Mouse (Mus musculus) embryonic stem cell, embryonic (primary cell): ENCODE measurements around the gene Ccdc181.

Experiments
- CTCF ChIA-PET, 4 experiments: fragments of 300-600 bp in 2 of 4; fragments of 350-600 bp in 2 of 4; sonication (Branson Sonifier 250); formaldehyde crosslinking; loops; one replicate each; lab custom pipeline; 2022; ENCODE audit warnings: inconsistent platforms in 2 of 4; lab: Charles Lee
- POLR2A ChIA-PET, 4 experiments: fragments of 300-600 bp in 2 of 4; fragments of 350-600 bp in 2 of 4; sonication (Branson Sonifier 250); formaldehyde crosslinking; loops; one replicate each; lab custom pipeline; 2022; ENCODE audit warnings: antibody characterized with exemption in 4 of 4, inconsistent platforms in 1 of 4; lab: Charles Lee

Gene Ccdc181

DNA sequence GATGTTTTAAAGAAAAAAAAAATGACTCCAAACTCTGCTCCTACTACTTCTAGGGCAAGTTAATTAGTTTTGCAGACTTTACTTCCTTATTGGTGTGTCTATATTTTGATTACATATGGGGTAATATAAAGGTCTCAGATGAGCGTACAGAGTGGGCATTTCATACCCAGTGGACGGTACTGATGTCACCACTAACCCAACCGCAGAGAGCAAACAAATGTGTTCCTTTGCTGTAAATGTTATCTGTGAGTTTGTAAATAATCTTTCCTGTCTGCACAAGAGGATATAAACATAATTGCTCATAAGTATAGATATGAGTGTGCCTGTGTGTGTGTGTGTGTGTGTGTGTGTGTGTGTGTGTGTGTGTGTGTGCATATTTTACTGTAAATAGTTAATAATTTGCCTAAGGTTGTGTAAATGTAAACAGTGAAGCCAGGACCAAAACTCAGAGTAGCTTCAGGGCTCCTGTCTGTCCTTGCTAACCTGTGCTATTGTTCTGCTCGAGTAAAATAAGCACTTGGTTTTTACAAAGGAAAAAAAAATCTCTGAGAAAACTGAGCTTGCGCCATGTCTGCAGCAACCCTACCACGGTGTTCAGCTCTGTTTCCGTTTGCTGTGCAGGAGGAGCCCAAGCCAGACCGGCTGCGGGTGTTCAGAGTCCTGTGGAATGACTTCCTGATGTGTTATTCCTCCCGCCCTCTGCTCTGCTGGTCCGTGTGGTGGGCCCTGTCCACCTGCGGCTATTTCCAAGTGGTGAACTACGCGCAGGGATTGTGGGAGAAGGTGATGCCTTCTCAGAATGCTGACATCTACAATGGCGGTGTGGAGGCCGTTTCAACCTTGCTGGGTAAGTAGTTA is 15.0 kb upstream of the Ccdc181 start:
- ChIA-PET POLR2A (interaction anchor here in 2 of 4 experiments (0.6 to 3.5 kb wide), 6 partner anchors 9 to 60 kb away, joined by 3 to 17 read pairs (median 4); partner anchors contain the start of genes Ccdc181 (in 1 of the 2) and Slc19a2 (in 1 of the 2)), CTCF (interaction anchor here in 1 of 4 experiments (1.0 kb wide), 1 partner anchor 55 kb away, joined by 3 read pairs; no protein-coding TSS in a partner anchor)

DNA sequence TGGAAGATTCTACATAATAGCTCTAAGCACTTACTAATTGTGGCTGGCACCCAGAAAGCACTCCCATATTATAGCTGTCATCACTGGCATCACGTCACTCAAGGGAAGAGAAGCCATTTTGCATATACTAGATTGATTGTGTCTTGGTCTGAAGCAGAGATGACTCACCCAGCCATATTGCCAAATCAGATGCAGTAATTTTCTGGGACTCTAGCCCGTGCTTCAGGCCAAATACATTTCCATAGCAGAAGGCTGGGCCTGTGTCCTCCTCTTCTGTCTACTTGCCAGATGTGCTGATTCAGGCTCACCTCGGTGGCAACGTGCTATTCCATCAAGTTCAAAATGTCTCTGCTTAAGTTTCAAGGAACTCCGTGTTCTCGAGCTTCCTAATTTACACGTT is 13.8 kb upstream of the Ccdc181 start:
- POLR2A ChIA-PET, result interaction anchor here in 3 of 4 experiments (0.6 to 3.5 kb wide), 6 partner anchors 10 to 46 kb away, joined by 3 to 17 read pairs (median 4); partner anchors contain the start of genes Blzf1 (in 1 of the 3) and Slc19a2 (in 1 of the 3)
- CTCF ChIA-PET, result no interaction called here

- POLR2A ChIA-PET, result interaction anchor here in 1 of 4 experiments (1.5 kb wide), 1 partner anchor 20 kb away, joined by 3 read pairs; no protein-coding TSS in a partner anchor
Measured at GRCm38 (mm10) chr1:164270941-164271340, 4.4 kb upstream of the Ccdc181 start.

GRCm38 (mm10) chr1:164273659-164274058 is 1.7 kb upstream of the Ccdc181 start:
- ChIA-PET CTCF (no interaction called here), POLR2A (interaction anchor here in 3 of 4 experiments (0.7 to 1.7 kb wide), 5 partner anchors 9 to 858 kb away, joined by 3 to 5 read pairs (median 3); no protein-coding TSS in a partner anchor)

More at GRCm38 (mm10) chr1:164270941-164271340, 4.4 kb upstream of the Ccdc181 start:
- CTCF ChIA-PET, result no interaction called here

GRCm38 (mm10) chr1:164276552-164276951 is 1.2 kb downstream of the Ccdc181 start:
- CTCF ChIA-PET, result no interaction called here

GRCm38 (mm10) chr1:164279332-164279731 is 3.9 kb downstream of the Ccdc181 start:
- POLR2A ChIA-PET, result no interaction called here
- CTCF ChIA-PET, result no interaction called here

More at GRCm38 (mm10) chr1:164276552-164276951, 1.2 kb downstream of the Ccdc181 start:
- POLR2A ChIA-PET, result interaction anchor here in 1 of 4 experiments (0.7 to 0.9 kb wide), 3 partner anchors 18 to 101 kb away, joined by 3 read pairs; partner anchors contain the start of gene Slc19a2

GRCm38 (mm10) chr1:164284007-164284406 is 8.6 kb downstream of the Ccdc181 start:
- CTCF ChIA-PET, result no interaction called here
- POLR2A ChIA-PET, result interaction anchor here in 1 of 4 experiments (0.9 kb wide), 1 partner anchor 21 kb away, joined by 3 read pairs; no protein-coding TSS in a partner anchor

GRCm38 (mm10) chr1:164287406-164287805 is 12.0 kb downstream of the Ccdc181 start:
- ChIA-PET POLR2A (no interaction called here), CTCF (no interaction called here)

DNA sequence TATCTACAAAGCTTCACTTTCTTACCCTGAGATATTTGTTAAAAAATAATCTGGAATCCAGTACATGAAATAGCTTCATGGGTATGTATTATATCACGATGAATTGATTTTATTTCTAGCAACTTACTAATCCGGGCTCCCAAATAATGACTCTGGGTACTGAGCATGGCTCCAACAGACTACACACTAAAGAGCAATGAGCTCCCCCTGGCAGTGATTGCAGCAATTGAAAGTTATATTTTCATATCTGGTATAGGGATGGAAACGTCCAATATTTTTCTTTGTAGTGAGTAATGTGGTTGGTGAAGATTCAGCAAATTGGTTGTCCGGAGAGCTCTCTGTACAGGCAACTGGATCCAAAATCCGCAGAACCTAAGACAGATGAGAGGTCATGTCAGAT is 16.7 kb downstream of the Ccdc181 start:
- POLR2A ChIA-PET, result interaction anchor here in 2 of 4 experiments (0.6 to 1.4 kb wide), 5 partner anchors 12 to 300 kb away, joined by 3 to 5 read pairs (median 4); partner anchors contain the start of genes Blzf1 (in 1 of the 2) and Nme7 (in 1 of the 2)
- CTCF ChIA-PET, result no interaction called here

DNA sequence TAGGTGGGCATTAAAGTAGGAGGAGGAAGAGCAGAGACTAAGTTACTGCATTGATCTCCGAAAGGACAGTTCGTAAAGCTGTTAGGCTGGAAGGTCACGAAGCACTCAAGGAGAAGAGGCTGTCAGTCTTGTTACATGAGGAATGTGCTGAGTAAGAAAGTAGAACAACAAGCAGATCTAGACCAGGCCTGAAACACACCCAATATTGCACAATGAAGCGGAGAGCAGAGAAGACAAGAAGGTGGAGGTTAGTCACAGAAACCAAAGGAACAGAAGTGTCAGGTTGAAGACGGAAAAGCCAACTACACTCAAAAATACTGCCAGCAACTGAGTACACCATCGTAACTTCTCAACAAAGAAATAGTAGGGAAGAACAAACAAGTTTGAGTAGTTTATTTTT is 18.7 kb downstream of the Ccdc181 start:
- ChIA-PET CTCF (interaction anchor here in 1 of 4 experiments (1.0 kb wide), 1 partner anchor 22 kb away, joined by 3 read pairs; no protein-coding TSS in a partner anchor), POLR2A (interaction anchor here in 1 of 4 experiments (1.2 kb wide), 1 partner anchor 14 kb away, joined by 3 read pairs; the partner anchor contains the start of gene Blzf1)

DNA sequence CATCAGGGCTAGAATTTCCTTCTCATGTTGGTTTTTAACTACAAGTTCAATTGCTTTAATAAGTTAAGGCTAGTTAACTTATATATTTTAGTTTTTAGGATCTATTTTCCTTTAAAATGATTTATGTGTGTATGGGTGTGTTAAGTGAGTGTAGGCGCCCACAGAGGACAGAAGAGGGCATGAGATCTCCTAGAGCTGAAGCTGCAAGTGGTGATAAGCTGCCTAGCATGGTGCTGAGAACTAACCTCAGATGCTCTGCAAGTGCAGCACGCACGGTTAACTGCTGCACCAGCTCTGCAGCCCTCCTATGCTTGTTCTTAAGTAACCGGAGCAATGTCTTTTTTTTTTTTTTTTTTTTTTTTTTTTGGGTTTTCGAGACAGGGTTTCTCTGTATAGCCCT is 21.1 kb downstream of the Ccdc181 start:
- CTCF ChIA-PET, result no interaction called here
- POLR2A ChIA-PET, result interaction anchor here in 1 of 4 experiments (0.6 kb wide), 1 partner anchor 36 kb away, joined by 3 read pairs; no protein-coding TSS in a partner anchor

DNA sequence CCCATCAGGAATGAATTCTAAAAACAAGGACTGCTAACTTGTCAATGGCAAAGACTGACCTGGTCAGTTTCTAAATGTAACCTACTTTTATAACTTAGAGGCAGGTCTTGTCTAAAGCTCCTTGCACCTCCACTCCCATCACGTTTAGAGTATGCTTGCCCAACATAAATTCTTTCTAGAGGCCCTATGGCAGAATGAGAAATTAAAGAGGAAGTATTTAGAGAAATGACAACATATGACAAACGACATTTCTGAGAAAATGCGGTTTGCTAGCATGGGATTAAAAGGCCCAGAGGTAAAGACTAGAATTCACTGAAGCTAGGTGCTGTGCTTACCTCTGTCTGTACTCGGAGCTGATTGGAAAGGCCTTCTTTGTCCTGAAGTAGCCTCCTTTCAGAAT is 26.6 kb downstream of the Ccdc181 start:
- ChIA-PET CTCF (interaction anchor here in 1 of 4 experiments (1.2 kb wide), 1 partner anchor 15 kb away, joined by 3 read pairs; no protein-coding TSS in a partner anchor), POLR2A (interaction anchor here in 1 of 4 experiments (0.7 to 1.2 kb wide), 2 partner anchors 14 to 525 kb away, joined by 3 to 4 read pairs; no protein-coding TSS in a partner anchor)

- ChIA-PET CTCF (no interaction called here), POLR2A (interaction anchor here in 1 of 4 experiments (1.4 kb wide), 2 partner anchors 11 to 12 kb away, joined by 3 to 5 read pairs; no protein-coding TSS in a partner anchor)
Measured at GRCm38 (mm10) chr1:164303821-164304220, 28.4 kb downstream of the Ccdc181 start, which contains the start of gene Nme7. Gene Nme7 (plus strand): TSS chr1:164304121.

- POLR2A ChIA-PET, result interaction anchor here (0.7 to 1.9 kb wide), 33 partner anchors 9 to 1327 kb away, joined by 3 to 13 read pairs (median 3); partner anchors contain the start of genes BC055324 (in 2 of the 4), Mettl18 (in 2 of the 4), Slc19a2 (in 2 of the 4) and Atp1b1 (in 1 of the 4)
- CTCF ChIA-PET, result interaction anchor here (0.6 to 1.9 kb wide), 5 partner anchors 9 to 1346 kb away, joined by 3 to 10 read pairs (median 3); no protein-coding TSS in a partner anchor
Measured at GRCm38 (mm10) chr1:164307124-164307751, 31.9 kb downstream of the Ccdc181 start, which contains the start of gene Blzf1. Gene Blzf1 (minus strand): TSS chr1:164307489.

DNA sequence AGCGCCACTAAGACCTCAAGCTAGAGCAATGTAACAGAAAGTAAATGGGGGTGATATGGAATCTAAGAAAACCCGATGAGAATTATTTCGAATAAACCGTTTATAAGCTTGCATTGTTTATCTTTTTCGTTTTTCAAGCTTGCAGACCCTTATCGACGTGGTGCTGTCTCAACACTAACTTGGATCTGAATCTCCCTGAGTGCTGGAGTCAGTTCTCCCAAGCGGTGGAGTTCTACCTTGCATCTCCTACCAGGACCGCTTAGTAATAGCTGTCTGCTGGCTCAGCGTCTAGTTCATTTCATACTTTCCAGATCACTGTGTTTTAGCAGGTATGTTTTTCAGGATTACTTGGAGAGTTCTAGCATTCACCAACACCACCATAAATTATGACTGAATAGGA is 32.5 kb downstream of the Ccdc181 start:
- CTCF ChIA-PET, result interaction anchor here in 3 of 4 experiments (0.6 to 1.9 kb wide), 4 partner anchors 8 to 1346 kb away, joined by 3 to 10 read pairs (median 5); no protein-coding TSS in a partner anchor
- POLR2A ChIA-PET, result interaction anchor here (0.7 to 1.9 kb wide), 33 partner anchors 8 to 1326 kb away, joined by 3 to 13 read pairs (median 3); partner anchors contain the start of genes BC055324 (in 2 of the 4), Mettl18 (in 2 of the 4), Slc19a2 (in 2 of the 4) and Atp1b1 (in 1 of the 4)

DNA sequence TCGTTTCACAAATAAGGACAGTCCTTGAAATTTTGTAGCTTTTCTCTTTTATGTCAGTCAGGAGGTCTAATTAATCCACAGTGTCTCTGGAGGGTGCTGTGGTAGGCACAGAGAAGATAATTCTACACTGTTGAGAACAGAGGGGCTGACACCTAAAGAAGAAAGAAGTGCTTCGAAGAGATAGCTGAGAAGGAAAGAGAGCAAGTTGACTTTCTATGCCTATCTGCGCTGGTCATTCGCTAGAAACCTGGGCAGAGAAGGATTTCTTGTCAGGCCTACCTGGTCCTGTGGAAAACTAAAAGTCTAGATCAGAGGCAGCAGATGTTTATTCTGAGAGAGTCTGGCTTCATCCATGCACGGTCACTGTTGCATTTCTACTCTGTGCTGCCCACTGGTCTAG is 38.7 kb downstream of the Ccdc181 start:
- POLR2A ChIA-PET, result interaction anchor here in 2 of 4 experiments (0.6 to 2.5 kb wide), 4 partner anchors 11 to 167 kb away, joined by 3 to 5 read pairs (median 4); no protein-coding TSS in a partner anchor
- CTCF ChIA-PET, result interaction anchor here in 1 of 4 experiments (1.6 kb wide), 1 partner anchor 11 kb away, joined by 3 read pairs; no protein-coding TSS in a partner anchor

DNA sequence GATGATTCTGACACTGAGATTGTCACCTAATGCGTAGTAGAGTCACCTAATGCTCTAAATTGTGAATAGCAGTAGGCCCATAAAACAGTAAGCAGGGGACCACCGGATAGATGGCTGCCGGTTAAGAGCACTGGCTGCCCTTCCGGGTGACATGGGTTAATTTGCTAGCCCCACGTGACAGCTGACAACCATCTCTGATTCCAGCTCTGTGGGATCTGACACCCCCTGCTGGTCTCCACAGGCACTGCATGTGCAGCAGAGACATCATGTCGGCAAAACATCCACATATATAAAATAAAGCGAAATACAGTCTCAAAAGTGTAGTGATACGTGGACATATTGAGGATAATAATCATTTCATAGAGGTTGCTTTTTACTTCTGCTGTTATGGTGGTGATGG is 39.9 kb downstream of the Ccdc181 start:
- CTCF ChIA-PET, result interaction anchor here (0.5 to 2.6 kb wide), 19 partner anchors 9 to 1165 kb away, joined by 3 to 22 read pairs (median 3); partner anchors contain the start of genes F5 (in 1 of the 4) and Slc19a2 (in 1 of the 4)
- POLR2A ChIA-PET, result interaction anchor here (0.5 to 2.0 kb wide), 11 partner anchors 8 to 538 kb away, joined by 3 to 6 read pairs (median 4); partner anchors contain the start of genes Atp1b1 (in 1 of the 4), BC055324 (in 1 of the 4), Blzf1 (in 1 of the 4) and Mettl18 (in 1 of the 4)
